In the genomic region with DNA sequence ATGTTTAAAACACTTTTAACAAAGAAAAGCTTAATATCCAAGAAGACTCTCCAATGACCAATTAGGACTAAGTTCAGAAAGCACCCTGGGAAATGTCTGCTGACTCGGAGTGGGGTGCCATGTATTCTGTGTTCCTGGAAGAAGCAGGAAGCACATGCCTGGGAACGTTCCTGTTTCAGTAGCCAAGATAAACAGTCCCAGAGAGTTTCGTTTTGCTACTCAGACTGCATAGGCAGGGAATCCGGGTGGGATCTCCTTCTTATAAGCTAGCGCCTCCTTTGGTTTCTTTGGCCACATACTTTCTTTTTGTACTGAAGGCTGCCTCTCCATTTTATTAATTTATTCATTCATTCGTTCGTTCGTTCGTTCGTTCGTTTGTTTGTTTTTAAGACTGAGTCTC, we compare ENCODE assay signal across 12 mouse cellular contexts.
DNase-seq lines count a peak whose midpoint lies in the region; ATAC-seq and TF ChIP-seq lines count a peak whose summit lies in the region.
"Had no signal": no experiment of that assay in that cellular context is flagged by ENCODE, and none has a peak within 500 bp of the region (broad histone marks: within the 10 kb centered on the region; RNA-seq: fewer than 3 reads in every experiment).

No protein-coding gene starts in this region.

- peak; percentile 22 to 55 for DNase-seq in adrenal gland, adult (ENCODE audit: inconsistent age in 2 of 2, low spot score in 1 of 2)
- no peak for DNase-seq in adrenal gland, postnatal 25 days
- peak; percentile 49 for DNase-seq in lung, embryonic 14.5 days
- DNase-seq in lung, postnatal 4 days: no peak
- DNase-seq in kidney, postnatal 10 days: peak; percentile 39
- no peak for DNase-seq in stomach, postnatal 0 days (ENCODE audit: low spot score)
- DNase-seq in hindbrain, embryonic 10.5 days (ENCODE audit: low spot score): no peak
- DNase-seq in ovary, postnatal 14 days (ENCODE audit: low spot score): no peak
- DNase-seq: cerebellum, postnatal 14 days had no signal

- H3K36me3 ChIP-seq in lung, embryonic 14.5 days (ENCODE audit: insufficient read depth): no peaks in the 10 kb centered on the region
- H3K36me3 ChIP-seq in stomach, postnatal 0 days (ENCODE audit: control insufficient read depth, insufficient read depth, low read length): no peaks in the 10 kb centered on the region
- no peaks in the 10 kb centered on the region for H3K36me3 ChIP-seq in hindbrain, embryonic 10.5 days
- H3K36me3 ChIP-seq: embryonic facial prominence, embryonic 15.5 days; G1E; lung, embryonic 15.5 days had no signal

- 65% methylated on average over 11 of the region's 11 CpGs for WGBS in lung, embryonic 14.5 days
- WGBS in stomach, postnatal 0 days: 64% methylated on average over 11 of the region's 11 CpGs
- WGBS in hindbrain, embryonic 10.5 days: 88% methylated on average over 11 of the region's 11 CpGs

- H3K4me1 ChIP-seq in lung, embryonic 14.5 days (ENCODE audit: insufficient read depth): peaks cover 6% of the 10 kb centered on the region
- peaks cover 5% of the 10 kb centered on the region; the same call in 1 of the 2 replicates for H3K4me1 ChIP-seq in stomach, postnatal 0 days (replicated peaks; ENCODE audit: control insufficient read depth, insufficient read depth)
- H3K4me1 ChIP-seq in hindbrain, embryonic 10.5 days (replicated peaks): peaks cover 6% of the 10 kb centered on the region; the same call in 1 of the 2 replicates

- TF ChIP-seq EP300 in stomach, postnatal 0 days (optimal IDR thresholded peaks at IDR 0.05): no peak

- no peaks in the 10 kb centered on the region for H3K27me3 ChIP-seq in lung, embryonic 14.5 days (ENCODE audit: insufficient read depth, low read length)
- H3K27me3 ChIP-seq in stomach, postnatal 0 days (ENCODE audit: control insufficient read depth, insufficient read depth, low read length): no peaks in the 10 kb centered on the region
- no peaks in the 10 kb centered on the region for H3K27me3 ChIP-seq in hindbrain, embryonic 10.5 days (ENCODE audit: insufficient read depth, poor library complexity, severe bottlenecking)
- H3K27me3 ChIP-seq: embryonic facial prominence, embryonic 15.5 days; lung, embryonic 15.5 days had no signal

- H3K9ac ChIP-seq in lung, embryonic 14.5 days: no peak overlapping the region
- H3K9ac ChIP-seq in stomach, postnatal 0 days (ENCODE audit: low read length): no peak overlapping the region
- H3K9ac ChIP-seq: embryonic facial prominence, embryonic 15.5 days; lung, embryonic 15.5 days had no signal

- H3K27ac ChIP-seq in lung, embryonic 14.5 days (ENCODE audit: low read depth): no peak overlapping the region
- no peak overlapping the region; the same call in 1 of the 2 replicates for H3K27ac ChIP-seq in stomach, postnatal 0 days (replicated peaks)
- H3K27ac ChIP-seq in hindbrain, embryonic 10.5 days: no peak overlapping the region
- H3K27ac ChIP-seq: embryonic facial prominence, embryonic 15.5 days; lung, embryonic 15.5 days had no signal

- TF ChIP-seq CTCF in lung, embryonic 14.5 days (IDR thresholded peaks at IDR 0.05; ENCODE audit: low read depth): no peak
- TF ChIP-seq CTCF in stomach, postnatal 0 days (IDR thresholded peaks at IDR 0.05; ENCODE audit: low read depth): peak; percentile 23

- no peak for ATAC-seq in lung, embryonic 14.5 days (ENCODE audit: insufficient read depth)
- ATAC-seq in stomach, postnatal 0 days (ENCODE audit: low FRiP score, low TSS enrichment): no peak

- H3K4me2 ChIP-seq in lung, embryonic 14.5 days: no peak overlapping the region
- no peak overlapping the region for H3K4me2 ChIP-seq in stomach, postnatal 0 days (replicated peaks; ENCODE audit: low read depth)
- H3K4me2 ChIP-seq: embryonic facial prominence, embryonic 15.5 days; lung, embryonic 15.5 days had no signal

- H3K4me3 ChIP-seq in lung, embryonic 14.5 days (ENCODE audit: low read depth, low read length): no peak overlapping the region
- H3K4me3 ChIP-seq in stomach, postnatal 0 days (ENCODE audit: low read depth, low read length): no peak overlapping the region
- H3K4me3 ChIP-seq in hindbrain, embryonic 10.5 days: no peak overlapping the region
- H3K4me3 ChIP-seq: embryonic facial prominence, embryonic 15.5 days; lung, embryonic 15.5 days had no signal

- H3K9me3 ChIP-seq in lung, embryonic 14.5 days (ENCODE audit: low read depth, low read length): no peaks in the 10 kb centered on the region
- no peaks in the 10 kb centered on the region for H3K9me3 ChIP-seq in stomach, postnatal 0 days (ENCODE audit: control insufficient read depth, low read length)
- H3K9me3 ChIP-seq in hindbrain, embryonic 10.5 days: no peaks in the 10 kb centered on the region
- H3K9me3 ChIP-seq: embryonic facial prominence, embryonic 15.5 days; G1E; lung, embryonic 15.5 days had no signal

Comparison
In these comparisons a context has a peak if more than half of its experiments do, and no peak if none do; other contexts are left out.
1. DNase-seq: peak in adrenal gland, adult (2 of 2), lung, embryonic 14.5 days (single experiment) and kidney, postnatal 10 days (single experiment); none in adrenal gland, postnatal 25 days (single experiment), lung, postnatal 4 days (0 of 2), stomach, postnatal 0 days (single experiment), hindbrain, embryonic 10.5 days (single experiment) and ovary, postnatal 14 days (single experiment).